Mouse (Mus musculus) kidney, embryonic 16.5 days (tissue): ENCODE data around the gene Sardh. TPM values are rescaled to one million over a fixed set of nuclear protein-coding genes. Genes with fewer than 3 reads are reported as not detected.
A peak's percentile ranks its signal among the peaks of the same experiment; 100 is the strongest.

Experiments used
- ATAC-seq: fragments of 200-750 bp; cut with Nextera tagmentation; 2 replicates; pipeline ENCODE4 v1.8.0; 2017; ENCODE audit warnings: moderate TSS enrichment; ENCODE audit not compliant: low FRiP score, low TSS enrichment
- H3K27ac ChIP-seq: fragments of 300-500 bp; sonication (generic); 2 replicates; pipeline ENCODE4 v1.5.1; 2014; ENCODE audit warnings: low read length
- H3K27me3 ChIP-seq: fragments of 300-500 bp; sonication (generic); 2 replicates; pipeline ENCODE4 v1.6.1; 2014; ENCODE audit warnings: low read length, control low read depth, mixed read lengths; ENCODE audit not compliant: insufficient read depth
- H3K36me3 ChIP-seq: fragments of 300-500 bp; sonication (generic); 2 replicates; pipeline ENCODE4 v1.6.1; 2014; ENCODE audit warnings: low read length, control low read depth, mixed read lengths; ENCODE audit not compliant: insufficient read depth
- H3K4me1 ChIP-seq: fragments of 300-500 bp; sonication (generic); 2 replicates; pipeline ENCODE4 v1.6.1; 2014; ENCODE audit warnings: low read length, control low read depth, mixed read lengths; ENCODE audit not compliant: insufficient read depth
- H3K4me2 ChIP-seq: fragments of 300-500 bp; sonication (generic); replicated peaks from 2 replicates; pipeline ENCODE4 v1.6.1; 2014; ENCODE audit warnings: low read depth, low read length
- H3K4me3 ChIP-seq: fragments of 300-500 bp; sonication (generic); 2 replicates; pipeline ENCODE4 v1.5.1; 2014; ENCODE audit warnings: mild to moderate bottlenecking, low read length
- H3K9ac ChIP-seq: fragments of 300-500 bp; sonication (generic); replicated peaks from 2 replicates; pipeline ENCODE4 v1.6.1; 2014; ENCODE audit warnings: low read length
- H3K9me3 ChIP-seq: fragments of 300-500 bp; sonication (generic); 2 replicates; pipeline ENCODE4 v1.6.1; 2016; ENCODE audit warnings: low read length, control low read depth
- WGBS: fragments of 180-500 bp; shearing (Covaris S2); extraction: QIAGEN DNeasy Blood & Tissue Kit; methylation state at CpG from one replicate; pipeline ENCODE4 v1.1.7; 2014; 5-methylcytosine and 5-hydroxymethylcytosine counted together
- polyA plus RNA-seq: library from polyadenylated mRNA; unstranded; fragments of >200 nt; fragmentation: Nextera tagmentation; extraction: Ambion mirVana; gene quantifications from 2 replicates; pipeline ENCODE4 v1.2.1, GENCODE M21; 2015

Sardh gene
- polyA plus RNA-seq, 1 experiment from 2014 or later, result 71.3 TPM

GRCm38 (mm10) chr2:27268325-27268724 is 20.2 kb upstream of the Sardh start:
- Histone ChIP-seq H3K36me3 (peaks cover 57% of the 10 kb centered on the region), H3K4me3 (no peak overlapping the region), H3K4me1 (no peaks in the 10 kb centered on the region), H3K9me3 (no peaks in the 10 kb centered on the region), H3K9ac (no peak overlapping the region), H3K4me2 (no peak overlapping the region), H3K27ac (no peak overlapping the region), H3K27me3 (no peaks in the 10 kb centered on the region)
- no peak for ATAC-seq
- WGBS, result 63% methylated on average over 2 of the region's 2 CpGs

GRCm38 (mm10) chr2:27265819-27266218 is 17.7 kb upstream of the Sardh start:
- Histone ChIP-seq H3K9ac (no peak overlapping the region), H3K36me3 (peaks cover 40% of the 10 kb centered on the region), H3K27ac (no peak overlapping the region), H3K4me2 (no peak overlapping the region), H3K4me3 (no peak overlapping the region), H3K4me1 (no peaks in the 10 kb centered on the region), H3K27me3 (no peaks in the 10 kb centered on the region), H3K9me3 (no peaks in the 10 kb centered on the region)
- 52% methylated on average over 3 of the region's 3 CpGs for WGBS
- no peak for ATAC-seq

- whole genome bisulfite sequencing, result 85% methylated on average over 4 of the region's 4 CpGs
- Histone ChIP-seq H3K9me3 (no peaks in the 10 kb centered on the region), H3K27ac (no peak overlapping the region), H3K4me1 (no peaks in the 10 kb centered on the region), H3K4me2 (no peak overlapping the region), H3K27me3 (no peaks in the 10 kb centered on the region), H3K9ac (no peak overlapping the region), H3K4me3 (no peak overlapping the region), H3K36me3 (peaks cover 21% of the 10 kb centered on the region)
- ATAC-seq, result no peak
These were observed 14.8 kb upstream of the Sardh start for GRCm38 (mm10) chr2:27262984-27263383.

GRCm38 (mm10) chr2:27251434-27251833 is 3.3 kb upstream of the Sardh start:
- no peaks in the 10 kb centered on the region for H3K9me3 ChIP-seq
- ATAC-seq, result no peak
- H3K36me3 ChIP-seq, result no peaks in the 10 kb centered on the region
- no peak overlapping the region for H3K9ac ChIP-seq
- H3K27me3 ChIP-seq, result no peaks in the 10 kb centered on the region
- H3K4me2 ChIP-seq, result no peak overlapping the region
- H3K4me3 ChIP-seq, result no peak overlapping the region
- peaks cover 16% of the 10 kb centered on the region for H3K4me1 ChIP-seq
- H3K27ac ChIP-seq, result no peak overlapping the region

- WGBS, result 24% methylated on average over 2 of the region's 2 CpGs
- H3K36me3 ChIP-seq, result 0 out of 2 replicates have a peak, but pooled peaks cover 4% of the 10 kb centered on the region
- H3K9ac ChIP-seq, result peak overlapping the region; percentile 39
- no peaks in the 10 kb centered on the region for H3K9me3 ChIP-seq
- H3K27me3 ChIP-seq, result no peaks in the 10 kb centered on the region
- no peak; the same call in 1 of the 2 replicates for ATAC-seq
- H3K27ac ChIP-seq, result peak overlapping the region; percentile 88
- H3K4me2 ChIP-seq, result peak overlapping the region; percentile 42
- peaks cover 26% of the 10 kb centered on the region for H3K4me1 ChIP-seq
- no peak overlapping the region for H3K4me3 ChIP-seq
These were observed 662 bp downstream of the Sardh start for GRCm38 (mm10) chr2:27247487-27247863.

GRCm38 (mm10) chr2:27246712-27247486 is 1.2 kb downstream of the Sardh start:
- Histone ChIP-seq H3K27me3 (no peaks in the 10 kb centered on the region), H3K4me3 (peak overlapping the region; percentile 8), H3K27ac (peak overlapping the region; percentile 88), H3K9ac (peak overlapping the region; percentile 39), H3K4me1 (peaks cover 26% of the 10 kb centered on the region), H3K4me2 (peak overlapping the region; percentile 42), H3K36me3 (0 out of 2 replicates have a peak, but pooled peaks cover 4% of the 10 kb centered on the region), H3K9me3 (no peaks in the 10 kb centered on the region)
- ATAC-seq, result peak; percentile 98
- WGBS, result 17% methylated on average over 7 of the region's 7 CpGs

- H3K9ac ChIP-seq, result peak overlapping the region; percentile 39
- peak overlapping the region; percentile 42 for H3K4me2 ChIP-seq
- ATAC-seq, result no peak
- 0 out of 2 replicates have a peak, but pooled peaks cover 4% of the 10 kb centered on the region for H3K36me3 ChIP-seq
- H3K27ac ChIP-seq, result peak overlapping the region; percentile 88
- H3K9me3 ChIP-seq, result no peaks in the 10 kb centered on the region
- 53% methylated on average over 7 of the region's 7 CpGs for WGBS
- peak overlapping the region; percentile 8 for H3K4me3 ChIP-seq
- no peaks in the 10 kb centered on the region for H3K27me3 ChIP-seq
- peaks cover 26% of the 10 kb centered on the region for H3K4me1 ChIP-seq
These were observed 2.2 kb downstream of the Sardh start for GRCm38 (mm10) chr2:27245947-27246346.

- Histone ChIP-seq H3K4me2 (no peak overlapping the region), H3K36me3 (peaks cover 26% of the 10 kb centered on the region), H3K27ac (no peak overlapping the region), H3K4me3 (no peak overlapping the region), H3K4me1 (peaks cover 5% of the 10 kb centered on the region), H3K9me3 (no peaks in the 10 kb centered on the region), H3K27me3 (no peaks in the 10 kb centered on the region), H3K9ac (no peak overlapping the region)
- ATAC-seq, result peak; percentile 50; the same call in 1 of the 2 replicates
- WGBS, result 28% methylated on average over 4 of the region's 4 CpGs
These were observed 10.8 kb downstream of the Sardh start for GRCm38 (mm10) chr2:27237342-27237741.

GRCm38 (mm10) chr2:27235729-27236128 is 12.4 kb downstream of the Sardh start:
- H3K4me2 ChIP-seq, result no peak overlapping the region
- peaks cover 26% of the 10 kb centered on the region for H3K36me3 ChIP-seq
- H3K27ac ChIP-seq, result no peak overlapping the region
- H3K9ac ChIP-seq, result no peak overlapping the region
- H3K4me1 ChIP-seq, result peaks cover 11% of the 10 kb centered on the region
- 18% methylated on average over 3 of the region's 3 CpGs for WGBS
- no peaks in the 10 kb centered on the region for H3K9me3 ChIP-seq
- no peaks in the 10 kb centered on the region for H3K27me3 ChIP-seq
- ATAC-seq, result no peak
- no peak overlapping the region for H3K4me3 ChIP-seq

- Histone ChIP-seq H3K4me3 (no peak overlapping the region), H3K9me3 (no peaks in the 10 kb centered on the region), H3K36me3 (peaks cover 13% of the 10 kb centered on the region; the same call in 1 of the 2 replicates), H3K4me2 (no peak overlapping the region), H3K4me1 (peaks cover 11% of the 10 kb centered on the region), H3K27me3 (no peaks in the 10 kb centered on the region), H3K27ac (peak overlapping the region; percentile 10; the same call in 1 of the 2 replicates), H3K9ac (peak overlapping the region; percentile 20; the same call in 1 of the 2 replicates)
- WGBS, result 18% methylated on average over 7 of the region's 7 CpGs
- peak; percentile 35; the same call in 1 of the 2 replicates for ATAC-seq
These were observed 15.8 kb downstream of the Sardh start for GRCm38 (mm10) chr2:27232376-27232775.
